Mouse (Mus musculus) kidney, adult 2 months (tissue): ENCODE measurements at regions not wholly inside any gene's neighbourhood (a gene's known extent, or its start where the extent isn't known, plus 50 kb on each side); places are given as distances from the start of the nearest gene placed in this dataset.

Experiments used
- CTCF ChIP-seq: fragments of 200-500 bp; conservative IDR thresholded peaks from 2 replicates; pipeline ENCODE4 v1.5.1; 2011; ENCODE audit warnings: low read depth, mild to moderate bottlenecking, control low read depth, low read length, moderate library complexity, mixed read lengths; ENCODE audit not compliant: insufficient read depth, insufficient read length
- POLR2A ChIP-seq: fragments of 200-500 bp; IDR thresholded peaks from one replicate; pipeline ENCODE4 v1.6.1; 2011; ENCODE audit warnings: low read depth, low read length, control low read depth

DNA sequence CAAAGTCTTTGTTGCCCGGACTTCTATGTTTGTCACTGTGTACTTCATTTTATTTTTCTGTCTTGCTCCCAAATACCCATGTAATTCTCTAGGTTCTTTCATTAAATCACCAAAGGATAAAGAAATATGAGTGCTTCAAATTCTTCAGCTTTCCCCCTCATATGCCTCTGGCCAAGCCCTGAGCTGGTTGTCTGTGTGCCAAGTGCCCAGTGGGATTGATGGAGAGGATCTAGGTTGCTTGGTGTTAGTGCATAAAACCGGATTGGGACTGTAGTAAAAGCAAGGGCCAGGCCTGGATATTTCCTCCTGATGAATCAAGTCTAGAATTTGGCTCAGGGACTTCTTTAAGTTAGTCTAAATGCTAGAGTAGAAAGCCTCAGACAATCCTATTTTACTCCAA is 229.0 kb downstream of the Sec61b start:
- TF ChIP-seq CTCF (no peak), POLR2A (no peak)
